Mouse (Mus musculus) liver, embryonic 11.5 days (tissue): Measurements from ENCODE around the gene Rims1. TPM values are rescaled to one million over a fixed set of nuclear protein-coding genes. Genes with fewer than 3 reads are reported as not detected.
A peak's percentile ranks its signal among the peaks of the same experiment; 100 is the strongest.

Experiments used
- ATAC-seq: fragments of 200-750 bp; cut with Nextera tagmentation; replicated peaks from 2 replicates; pipeline ENCODE4 v1.8.0; 2017; ENCODE audit warnings: moderate number of reproducible peaks, mild to moderate bottlenecking, moderate TSS enrichment, moderate library complexity; ENCODE audit not compliant: low FRiP score
- DNase-seq: peaks from one replicate; pipeline ENCODE4 v3.0.0-alpha.2; 2017; ENCODE audit warnings: low spot score
- H3K27ac ChIP-seq: fragments of 300-500 bp; sonication (generic); 2 replicates; pipeline ENCODE4 v1.5.1; 2014; ENCODE audit warnings: mild to moderate bottlenecking, low read depth, low read length, control low read depth
- H3K27me3 ChIP-seq: fragments of 300-500 bp; sonication (generic); replicated peaks from 2 replicates; pipeline ENCODE4 v1.6.1; 2014; ENCODE audit warnings: low read length, mixed read lengths; ENCODE audit not compliant: control insufficient read depth, insufficient read depth
- H3K36me3 ChIP-seq: fragments of 300-500 bp; sonication (generic); 2 replicates; pipeline ENCODE4 v1.6.1; 2014; ENCODE audit warnings: mild to moderate bottlenecking, low read length, moderate library complexity, mixed read lengths; ENCODE audit not compliant: control insufficient read depth, insufficient read depth
- H3K4me1 ChIP-seq: fragments of 300-500 bp; sonication (generic); replicated peaks from 2 replicates; pipeline ENCODE4 v1.6.1; 2014; ENCODE audit warnings: low read length, mixed read lengths; ENCODE audit not compliant: control insufficient read depth, insufficient read depth
- H3K4me2 ChIP-seq: fragments of 300-500 bp; sonication (generic); 2 replicates; pipeline ENCODE4 v1.6.1; 2014; ENCODE audit warnings: mild to moderate bottlenecking, control low read depth, moderate library complexity
- H3K4me3 ChIP-seq: fragments of 300-500 bp; sonication (generic); 2 replicates; pipeline ENCODE4 v1.5.1; 2014; ENCODE audit warnings: low read depth, low read length, control low read depth
- H3K9ac ChIP-seq: fragments of 300-500 bp; sonication (generic); 2 replicates; pipeline ENCODE4 v1.6.1; 2014; ENCODE audit warnings: low read depth, low read length, control low read depth
- H3K9me3 ChIP-seq: fragments of 300-500 bp; sonication (generic); 2 replicates; pipeline ENCODE4 v1.6.1; 2016; ENCODE audit warnings: low read length, inconsistent platforms, mixed read lengths; ENCODE audit not compliant: control insufficient read depth
- WGBS: fragments of 180-500 bp; shearing (Covaris S2); extraction: QIAGEN DNeasy Blood & Tissue Kit; methylation state at CpG from one replicate; pipeline ENCODE4 v1.1.7; 2014; 5-methylcytosine and 5-hydroxymethylcytosine counted together
- polyA plus RNA-seq: library from polyadenylated mRNA; unstranded; fragments of >200 nt; fragmentation: Nextera tagmentation; extraction: Ambion mirVana; gene quantifications from 2 replicates; pipeline ENCODE4 v1.2.1, GENCODE M21; 2014

The Rims1 gene
- polyA plus RNA-seq, 1 experiment from 2014 or later = 1.1 TPM

GRCm38 (mm10) chr1:22533146-22534096, 272.4 kb downstream of the Rims1 start:
- H3K4me1 ChIP-seq = no peaks in the 10 kb centered on the region
- peak; percentile 43 for DNase-seq
- H3K27me3 ChIP-seq = peaks cover 30% of the 10 kb centered on the region
- H3K9ac ChIP-seq = no peak overlapping the region
- H3K4me2 ChIP-seq = peak overlapping the region; percentile 80
- no peaks in the 10 kb centered on the region for H3K9me3 ChIP-seq
- H3K27ac ChIP-seq = no peak overlapping the region
- under 1% methylated on average over 112 of the region's 112 CpGs for WGBS
- peak overlapping the region; percentile 54 for H3K4me3 ChIP-seq
- ATAC-seq = peak; percentile 31
- no peaks in the 10 kb centered on the region for H3K36me3 ChIP-seq

- Histone ChIP-seq H3K9me3 (no peaks in the 10 kb centered on the region), H3K9ac (no peak overlapping the region), H3K4me3 (no peak overlapping the region), H3K4me2 (no peak overlapping the region), H3K36me3 (no peaks in the 10 kb centered on the region), H3K4me1 (no peaks in the 10 kb centered on the region), H3K27ac (no peak overlapping the region), H3K27me3 (no peaks in the 10 kb centered on the region)
- WGBS = 81% methylated on average over 4 of the region's 4 CpGs
- no peak for ATAC-seq
- no peak for DNase-seq
Measured at GRCm38 (mm10) chr1:22515103-22515502, 290.7 kb downstream of the Rims1 start.

DNA sequence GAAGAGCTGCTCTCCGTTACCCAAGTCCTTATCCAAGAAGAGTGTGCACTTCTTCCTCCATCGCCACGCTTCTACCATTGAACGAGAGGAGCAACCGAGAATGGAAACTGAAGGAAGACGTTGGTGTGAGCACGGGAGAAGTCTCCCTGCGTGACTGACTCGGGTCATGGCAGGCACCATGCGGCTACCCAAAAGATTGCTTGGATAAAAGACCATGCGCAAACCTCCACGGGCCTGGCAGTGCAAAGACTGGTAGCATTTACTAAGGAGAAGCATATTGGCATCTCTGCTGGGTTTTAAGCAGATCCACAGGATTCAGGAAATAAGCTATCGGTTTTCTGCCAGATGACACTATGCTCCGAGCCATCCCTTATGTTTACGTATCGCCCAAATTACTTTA, 293.4 kb downstream of the Rims1 start:
- Histone ChIP-seq H3K4me1 (no peaks in the 10 kb centered on the region), H3K4me2 (no peak overlapping the region), H3K9me3 (no peaks in the 10 kb centered on the region), H3K4me3 (no peak overlapping the region), H3K27ac (no peak overlapping the region), H3K9ac (no peak overlapping the region), H3K27me3 (no peaks in the 10 kb centered on the region), H3K36me3 (no peaks in the 10 kb centered on the region)
- ATAC-seq (no peak), DNase-seq (no peak)
- WGBS = 90% methylated on average over 16 of the region's 16 CpGs

GRCm38 (mm10) chr1:22511614-22512013, 294.2 kb downstream of the Rims1 start:
- DNase-seq = no peak
- H3K4me2 ChIP-seq = no peak overlapping the region

DNA sequence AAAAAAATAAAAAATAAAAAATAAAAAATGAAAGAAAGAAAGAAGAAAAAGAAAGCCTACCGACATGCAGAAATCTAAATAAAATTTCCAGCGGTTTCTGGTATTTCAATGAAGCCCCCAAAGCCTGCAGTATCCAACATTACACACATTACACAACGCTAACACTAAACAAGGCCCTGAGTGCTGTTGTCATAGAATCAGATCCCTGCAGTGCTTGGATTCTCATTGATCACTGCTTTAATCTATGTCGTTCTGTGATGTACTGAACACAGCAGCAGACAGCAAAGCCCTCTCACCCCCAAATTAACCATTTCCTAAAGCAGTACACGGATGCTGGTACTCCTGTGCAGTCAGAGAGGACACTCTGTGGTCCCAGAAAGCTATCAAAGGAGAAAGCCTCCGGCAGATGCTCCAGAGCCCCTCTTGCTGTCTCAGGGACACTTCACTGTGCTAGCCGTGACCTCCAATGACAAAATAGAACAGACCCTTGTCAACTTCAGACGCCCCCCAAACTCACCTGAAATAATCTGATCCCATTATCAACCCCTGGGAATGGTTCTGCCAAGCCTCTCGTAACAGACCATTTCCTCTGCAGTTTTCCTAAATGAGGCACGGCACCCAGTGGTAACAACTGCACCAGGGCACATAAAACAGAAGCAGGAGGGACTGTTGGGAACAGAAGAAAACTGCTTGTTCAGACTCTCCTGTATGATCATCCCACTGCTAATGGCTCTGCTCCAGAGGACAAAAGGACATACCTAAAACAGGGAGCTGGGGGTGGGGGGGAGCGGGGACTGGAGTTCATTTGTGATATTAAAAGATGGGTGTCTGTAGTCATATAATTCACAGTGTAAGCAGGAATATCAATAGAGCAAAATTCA, 296.8 kb downstream of the Rims1 start:
- Histone ChIP-seq H3K9me3 (no peaks in the 10 kb centered on the region), H3K36me3 (no peaks in the 10 kb centered on the region), H3K27me3 (no peaks in the 10 kb centered on the region), H3K9ac (no peak overlapping the region), H3K4me1 (no peaks in the 10 kb centered on the region), H3K4me3 (no peak overlapping the region), H3K4me2 (no peak overlapping the region), H3K27ac (no peak overlapping the region)
- no peak for ATAC-seq
- no peak for DNase-seq
- 73% methylated on average over 11 of the region's 11 CpGs for WGBS

More at GRCm38 (mm10) chr1:22511614-22512013, 294.2 kb downstream of the Rims1 start:
- no peak overlapping the region for H3K4me3 ChIP-seq
- no peaks in the 10 kb centered on the region for H3K27me3 ChIP-seq
- H3K27ac ChIP-seq = no peak overlapping the region
- ATAC-seq = no peak
- H3K9me3 ChIP-seq = no peaks in the 10 kb centered on the region
- no peaks in the 10 kb centered on the region for H3K36me3 ChIP-seq
- no peaks in the 10 kb centered on the region for H3K4me1 ChIP-seq
- WGBS = 81% methylated on average over 9 of the region's 9 CpGs
- H3K9ac ChIP-seq = no peak overlapping the region

DNA sequence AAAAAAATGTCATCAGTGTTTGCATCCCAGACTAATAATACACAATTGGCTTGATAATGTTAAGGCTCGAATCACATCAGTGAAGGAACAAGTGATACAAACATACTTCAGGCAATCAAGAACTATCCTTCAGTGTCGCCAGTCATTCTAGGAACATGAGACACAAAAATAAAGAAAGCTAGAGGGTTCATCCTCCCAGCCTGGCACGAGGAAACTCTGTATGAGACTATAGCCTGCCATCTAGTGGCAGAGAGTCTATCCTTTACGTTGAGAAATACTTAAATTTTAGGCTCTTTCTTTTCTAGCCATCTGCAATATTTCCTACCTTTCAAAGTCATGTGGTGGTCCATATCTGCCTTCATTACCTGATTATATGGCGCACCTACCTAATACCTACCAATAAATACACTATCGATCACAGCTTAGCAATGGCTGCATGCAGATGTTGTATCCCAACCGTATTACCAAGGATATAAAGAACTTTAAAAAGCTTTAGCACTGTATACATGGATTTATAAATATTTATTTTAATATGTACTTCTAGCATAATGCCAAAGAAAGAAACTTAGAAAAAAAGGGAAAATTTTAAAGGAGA, 318.4 kb downstream of the Rims1 start:
- Histone ChIP-seq H3K4me2 (no peak overlapping the region), H3K4me3 (no peak overlapping the region), H3K9me3 (no peaks in the 10 kb centered on the region), H3K27me3 (no peaks in the 10 kb centered on the region), H3K36me3 (no peaks in the 10 kb centered on the region), H3K9ac (no peak overlapping the region), H3K4me1 (no peaks in the 10 kb centered on the region), H3K27ac (no peak overlapping the region)
- ATAC-seq (no peak), DNase-seq (no peak)
- 46% methylated on average over 7 of the region's 7 CpGs for WGBS

DNA sequence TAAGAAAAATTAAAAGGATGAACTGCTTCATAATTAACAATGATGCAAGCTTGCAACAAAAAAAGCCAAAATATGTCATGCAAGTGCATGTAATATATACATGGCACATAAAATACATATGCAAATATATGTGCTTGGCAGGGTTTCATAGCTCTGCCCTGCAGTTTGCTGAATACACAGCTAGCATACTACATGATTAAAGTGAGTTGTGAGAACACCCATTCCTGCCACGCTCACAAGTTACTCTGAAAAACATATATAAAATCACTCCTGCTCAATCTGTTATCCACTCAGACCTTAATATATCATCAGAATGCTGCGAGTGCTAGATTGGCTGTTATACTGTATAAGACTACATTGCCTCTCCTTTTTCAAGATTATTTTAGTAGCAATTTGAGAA, 329.6 kb downstream of the Rims1 start:
- Histone ChIP-seq H3K4me1 (no peaks in the 10 kb centered on the region), H3K9me3 (no peaks in the 10 kb centered on the region), H3K4me3 (no peak overlapping the region), H3K27ac (no peak overlapping the region), H3K9ac (no peak overlapping the region), H3K4me2 (no peak overlapping the region), H3K27me3 (no peaks in the 10 kb centered on the region), H3K36me3 (no peaks in the 10 kb centered on the region)
- DNase-seq (no peak), ATAC-seq (no peak)
- WGBS = 65% methylated on average over 2 of the region's 2 CpGs

- Histone ChIP-seq H3K4me1 (no peaks in the 10 kb centered on the region), H3K4me3 (no peak overlapping the region), H3K27me3 (no peaks in the 10 kb centered on the region), H3K9me3 (no peaks in the 10 kb centered on the region), H3K4me2 (no peak overlapping the region), H3K9ac (no peak overlapping the region), H3K27ac (no peak overlapping the region), H3K36me3 (no peaks in the 10 kb centered on the region)
- no peak for ATAC-seq
- DNase-seq = no peak
- WGBS = 82% methylated on average over 3 of the region's 3 CpGs
Measured at GRCm38 (mm10) chr1:22467033-22467432, 338.8 kb downstream of the Rims1 start.
